Mouse (Mus musculus) forelimb bud, embryonic 11.5 days (tissue): ENCODE measurements around the gene Ubald2.
"Not testable (repeated sequence)": the region's sequence is repeated elsewhere in the genome, so short reads cannot be mapped to it uniquely, and the experiment has no call there.

Experiments used
- DNase-seq: peaks from one replicate; pipeline ENCODE4 v3.0.0-alpha.2; 2012; ENCODE audit warnings: low read depth, low spot score

Gene Ubald2

DNA sequence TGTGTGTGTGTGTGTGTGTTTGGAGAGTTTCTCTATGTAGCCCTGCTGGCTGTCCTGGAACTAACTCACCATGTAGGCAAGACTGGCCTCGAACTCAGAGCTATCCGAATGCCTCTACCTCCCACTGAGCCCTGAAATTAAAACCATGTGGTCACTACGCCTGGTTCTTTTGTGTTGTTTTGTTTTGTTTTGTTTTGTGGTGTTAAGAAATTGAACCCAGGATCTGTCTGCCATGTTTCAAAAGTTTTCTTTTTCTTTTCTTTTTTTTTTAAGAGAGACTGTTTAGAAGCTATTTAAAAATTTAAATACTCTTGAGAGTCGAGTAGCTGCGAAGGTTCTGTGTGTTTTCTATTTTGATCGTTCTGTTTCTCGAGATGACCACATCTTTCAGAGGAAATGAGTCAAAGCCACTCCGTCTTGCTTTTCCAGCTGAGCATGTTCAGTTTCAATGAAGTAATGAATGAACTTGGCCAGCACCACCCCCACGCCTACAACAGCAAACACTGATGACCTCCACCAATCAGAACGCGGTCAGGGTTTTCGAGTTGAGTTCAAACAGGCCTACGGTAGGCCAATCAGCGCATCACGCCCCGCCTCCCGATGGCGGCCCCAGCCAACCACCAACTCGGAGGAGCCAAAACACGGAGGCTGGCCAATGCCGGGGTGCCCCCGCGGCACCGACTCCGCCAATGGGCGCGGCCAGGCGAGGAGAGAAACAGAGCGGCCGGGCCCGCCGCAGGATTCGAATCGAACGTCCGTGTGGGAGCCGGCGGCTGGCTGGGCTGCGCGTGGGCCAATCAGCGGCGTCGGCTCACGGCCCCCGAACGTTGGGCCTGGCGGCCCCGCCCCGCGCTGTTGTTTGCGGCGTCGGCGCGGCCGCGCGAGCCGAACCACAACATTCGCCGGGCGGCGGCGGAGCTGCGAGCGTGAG lies at the start of gene Ubald2:
Gene Ubald2, plus strand, starts transcription at position 739 of the 931 bp plus-strand sequence.
- DNase-seq: peak; percentile 99

DNA sequence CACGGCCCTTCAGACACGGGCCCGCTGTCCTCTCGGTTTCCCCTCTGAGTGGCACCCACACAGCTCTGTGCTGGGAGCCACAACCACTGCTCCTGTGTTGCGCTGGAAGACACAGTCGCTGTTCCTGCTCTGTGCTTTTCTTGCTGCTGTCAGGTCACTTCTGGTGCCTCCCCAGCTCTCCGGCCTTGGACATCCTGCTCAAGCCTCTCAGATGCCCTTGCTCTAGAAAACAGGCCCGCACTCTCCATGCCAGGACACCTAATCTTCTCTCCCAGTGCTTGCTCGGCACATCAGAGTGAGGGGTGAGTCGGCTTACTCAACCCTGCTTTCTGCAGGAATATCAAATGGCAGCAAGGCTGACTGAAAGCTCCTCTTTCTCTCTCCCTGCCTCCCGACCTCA lies 49.7 kb upstream of the Ubald2 start:
- no peak for DNase-seq

DNA sequence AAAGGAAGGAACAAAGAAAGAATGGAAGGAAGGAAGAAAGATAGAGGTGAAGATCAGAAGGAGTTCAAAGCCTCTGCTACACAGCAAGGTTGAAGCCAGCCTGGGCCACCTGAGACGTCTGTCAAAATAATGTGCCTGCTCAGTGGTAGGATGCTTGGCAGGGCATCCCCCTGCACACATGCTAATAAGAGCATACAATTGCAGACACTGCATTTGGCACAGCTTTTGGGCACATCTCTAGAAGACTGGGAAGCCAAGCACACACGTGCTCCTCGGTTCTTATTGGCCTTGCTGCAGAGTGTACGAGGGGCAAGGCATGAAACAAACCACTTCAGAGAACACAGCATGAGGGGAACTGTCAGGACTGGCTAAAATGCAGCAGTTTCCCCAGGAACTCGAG lies 47.9 kb upstream of the Ubald2 start:
- DNase-seq: no peak

DNA sequence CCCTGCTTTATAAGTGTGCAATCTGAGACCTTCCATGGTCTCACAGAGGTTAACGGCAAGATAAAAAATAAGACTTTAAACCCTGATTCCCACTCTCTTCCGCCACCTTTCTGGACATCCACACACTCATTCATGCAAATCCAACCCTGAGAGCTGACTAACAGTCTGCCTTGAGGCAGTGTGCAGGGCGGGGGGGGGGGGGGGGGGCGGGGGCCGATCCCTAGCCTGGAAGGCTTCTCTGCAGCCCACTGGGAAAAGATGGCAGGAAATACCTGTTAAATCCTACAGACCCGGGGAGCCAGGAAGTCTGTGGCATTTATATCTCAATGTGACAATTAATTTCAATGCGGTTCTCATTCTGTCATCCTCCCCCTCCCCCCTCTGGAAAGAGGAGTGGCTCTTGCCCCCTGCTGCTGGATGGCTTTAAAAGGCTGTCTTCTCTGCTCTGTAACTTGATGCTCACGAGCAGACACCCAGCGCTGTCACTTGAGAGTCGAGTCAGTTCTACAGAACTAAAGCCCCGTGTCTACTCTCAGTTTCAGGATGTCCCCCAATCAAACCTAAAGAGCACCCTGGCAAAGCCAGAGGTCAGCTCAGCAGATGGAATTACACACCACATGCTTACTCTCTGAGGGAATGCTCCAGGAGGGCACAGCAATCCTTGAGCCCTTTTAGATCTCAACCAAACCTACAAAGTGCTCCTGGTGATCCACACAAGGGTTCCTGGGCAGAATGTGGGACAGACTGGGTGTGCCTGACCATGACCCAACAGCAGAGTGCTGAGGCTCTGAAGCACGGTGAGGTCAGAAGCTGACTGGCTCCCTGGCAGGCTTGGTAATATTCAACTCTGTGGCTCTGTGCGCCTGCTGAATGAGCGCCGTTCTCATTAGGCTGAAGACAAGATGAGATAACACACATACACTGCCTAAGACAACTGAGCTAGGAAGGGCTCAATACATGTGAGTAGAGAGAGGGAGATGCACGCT lies 46.5 kb upstream of the Ubald2 start:
- peak; percentile 25 for DNase-seq

DNA sequence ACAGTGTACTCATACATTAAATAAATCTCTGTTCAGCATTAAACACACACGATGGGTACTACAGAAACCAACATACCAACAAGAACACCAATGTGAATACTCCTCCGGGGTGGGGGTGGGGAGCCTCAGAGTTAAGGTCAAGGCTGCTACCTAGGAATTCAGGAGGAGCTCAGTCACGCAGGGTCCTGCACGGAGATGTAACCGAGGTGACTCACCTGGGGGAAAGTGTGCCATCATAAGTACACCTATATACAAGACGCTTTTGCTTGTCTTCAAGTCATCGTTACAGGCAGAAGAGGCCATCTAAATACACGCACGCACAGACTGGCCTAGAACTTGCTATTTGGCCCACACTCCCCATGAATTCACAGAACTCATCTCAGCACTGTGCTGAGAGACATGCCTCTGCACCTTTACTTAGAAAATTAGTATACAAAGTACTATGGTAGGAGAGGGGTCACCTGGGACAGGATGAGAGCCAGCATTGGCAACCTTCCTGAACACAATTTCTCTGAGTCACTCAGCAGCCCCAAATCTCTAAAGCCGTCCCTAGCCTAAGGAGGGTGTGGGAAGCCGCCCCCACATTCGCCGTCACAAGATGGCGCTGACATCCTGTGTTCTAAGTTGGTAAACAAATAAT lies 44.9 kb upstream of the Ubald2 start:
- no peak for DNase-seq

DNA sequence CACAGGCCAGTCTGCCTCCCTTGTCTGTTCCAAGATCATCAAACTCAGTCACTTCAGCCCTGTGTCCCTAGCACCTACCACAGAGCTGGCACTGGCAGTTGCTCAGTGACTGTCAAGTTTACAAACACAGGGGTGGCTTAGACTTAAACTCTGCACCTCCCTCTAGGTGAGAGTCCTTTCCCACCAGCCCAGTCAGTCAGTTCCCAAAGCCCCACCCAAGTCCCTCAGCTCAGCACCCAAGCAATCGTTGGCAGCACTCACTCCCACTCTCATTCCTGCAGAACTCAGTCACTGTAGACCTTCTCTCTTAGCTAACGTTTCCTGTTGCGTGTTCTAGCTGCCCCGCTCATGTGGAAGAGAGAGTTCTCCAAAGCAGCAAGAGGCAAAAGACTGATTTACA lies 39.1 kb upstream of the Ubald2 start:
- DNase-seq: no peak

DNA sequence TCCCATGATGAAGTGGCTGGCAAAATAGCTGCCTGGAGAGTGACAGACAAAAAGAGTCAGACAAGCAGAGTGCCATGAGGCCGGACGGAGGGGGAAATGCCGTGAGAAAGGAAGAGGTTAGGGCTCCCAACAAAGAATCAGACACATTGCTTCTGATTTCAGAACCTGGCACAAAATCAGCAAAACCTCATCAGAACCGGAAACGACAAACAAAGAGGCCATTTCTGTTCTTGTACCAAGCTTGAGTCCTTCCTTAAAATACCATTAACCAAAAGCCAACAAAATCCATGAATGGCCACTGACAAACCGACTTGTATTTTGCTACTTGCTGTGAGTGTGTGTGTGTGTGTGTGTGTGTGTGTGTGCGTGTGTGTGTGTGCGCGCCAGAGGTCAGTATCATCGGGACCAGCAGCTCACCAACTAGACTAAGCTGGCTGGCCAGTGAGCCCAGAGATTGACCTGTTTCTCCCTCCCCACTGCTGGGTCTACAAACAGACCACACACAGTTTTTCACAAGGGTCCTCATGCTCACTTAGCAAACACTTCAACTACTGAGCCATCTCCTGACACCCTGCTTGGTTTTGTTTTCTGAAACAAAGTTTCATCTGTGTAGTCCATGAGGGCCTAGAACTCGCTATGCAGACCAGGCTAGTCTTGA lies 37.5 kb upstream of the Ubald2 start:
- no peak for DNase-seq

DNA sequence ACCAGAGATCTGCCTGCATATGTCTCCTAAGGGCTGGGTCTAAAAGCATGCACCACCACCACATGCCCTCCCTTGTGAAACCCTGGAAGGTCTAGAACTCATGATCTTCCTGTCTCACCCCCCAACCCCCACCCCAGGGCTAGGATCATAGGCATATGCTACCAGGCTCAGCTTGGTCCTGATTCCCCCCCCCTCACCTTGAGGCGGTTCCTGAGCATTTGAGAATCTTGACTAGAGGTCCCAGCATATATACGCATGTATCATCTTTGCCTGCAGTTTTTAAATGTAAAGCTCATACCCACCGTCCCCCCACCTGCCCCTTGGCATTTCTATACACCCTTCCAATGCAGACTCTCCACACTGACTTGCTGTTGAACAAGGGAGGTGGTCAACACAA lies 37.0 kb upstream of the Ubald2 start:
- no peak for DNase-seq

DNA sequence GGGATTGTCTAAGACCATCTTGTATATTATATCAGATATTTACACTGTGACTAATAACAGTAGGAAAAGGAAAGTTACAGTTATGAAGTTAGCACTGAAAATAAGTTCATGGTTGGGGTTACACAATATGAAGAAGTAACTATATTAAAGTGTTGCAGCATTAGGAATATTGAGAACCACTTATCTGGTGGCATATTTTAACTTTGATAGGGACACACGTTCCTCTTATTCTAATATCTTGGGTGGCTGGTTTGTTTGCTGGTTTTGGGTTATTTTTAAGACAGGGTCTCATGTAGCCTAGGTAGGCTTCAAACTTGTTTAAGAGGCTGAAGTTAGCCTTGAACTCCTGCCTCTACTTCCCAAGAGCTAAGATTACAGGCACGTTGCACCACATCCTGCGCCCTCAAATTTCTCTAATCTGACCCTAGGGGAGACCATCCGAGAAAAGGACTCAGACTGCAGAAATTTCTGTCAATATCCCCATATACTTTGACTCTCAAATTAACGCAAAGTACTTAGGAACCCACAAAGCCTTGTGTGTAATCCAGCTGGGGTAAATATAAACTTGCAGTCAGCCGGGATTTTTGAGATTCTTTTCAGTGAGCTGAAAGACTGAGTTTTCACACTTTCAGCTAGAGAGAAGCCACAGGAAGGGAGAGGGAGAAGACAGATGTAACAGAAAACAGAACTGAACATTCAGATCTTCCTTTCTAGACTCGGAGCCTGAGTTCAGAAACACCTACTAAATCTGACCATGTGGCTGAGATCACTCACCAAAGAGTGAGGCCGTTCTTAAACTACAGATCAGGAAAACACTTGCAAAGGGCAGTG lies 36.2 kb upstream of the Ubald2 start:
- DNase-seq: no peak

DNA sequence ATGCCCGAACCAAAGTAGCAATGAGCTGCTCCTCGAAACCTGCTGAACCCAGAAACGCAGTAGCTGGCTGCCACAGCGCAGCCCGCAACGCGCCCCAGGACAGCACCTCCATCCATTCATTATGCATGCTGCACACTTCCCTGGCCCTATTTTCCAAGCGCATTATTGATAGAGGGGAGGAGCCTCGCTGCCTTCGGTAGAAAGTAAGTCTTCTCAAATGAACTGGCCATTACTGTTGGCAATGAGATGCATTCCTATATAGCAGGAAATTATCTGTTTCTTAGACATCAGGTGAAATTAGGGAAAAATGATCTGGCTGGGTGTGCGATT lies 35.6 kb upstream of the Ubald2 start:
- DNase-seq: no peak

DNA sequence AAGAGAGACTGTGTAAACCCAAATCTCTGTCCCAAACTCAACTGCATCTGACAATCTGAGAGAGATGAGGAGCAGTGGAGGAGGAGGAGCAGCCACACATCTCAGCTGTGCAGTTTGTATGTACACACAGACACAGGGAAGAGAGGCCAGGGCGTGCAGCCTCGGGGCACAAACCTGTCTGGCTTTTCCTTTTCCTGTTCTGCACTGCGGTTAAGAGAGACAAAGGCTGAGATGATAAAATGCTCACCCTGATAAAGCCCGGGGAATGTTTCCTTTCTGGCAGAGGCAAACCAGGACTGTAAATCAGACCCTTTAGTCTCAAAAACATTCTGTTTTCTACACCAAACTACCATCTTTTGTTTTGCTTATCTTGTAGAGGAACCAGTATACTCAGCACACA lies 33.3 kb upstream of the Ubald2 start:
- no peak for DNase-seq

DNA sequence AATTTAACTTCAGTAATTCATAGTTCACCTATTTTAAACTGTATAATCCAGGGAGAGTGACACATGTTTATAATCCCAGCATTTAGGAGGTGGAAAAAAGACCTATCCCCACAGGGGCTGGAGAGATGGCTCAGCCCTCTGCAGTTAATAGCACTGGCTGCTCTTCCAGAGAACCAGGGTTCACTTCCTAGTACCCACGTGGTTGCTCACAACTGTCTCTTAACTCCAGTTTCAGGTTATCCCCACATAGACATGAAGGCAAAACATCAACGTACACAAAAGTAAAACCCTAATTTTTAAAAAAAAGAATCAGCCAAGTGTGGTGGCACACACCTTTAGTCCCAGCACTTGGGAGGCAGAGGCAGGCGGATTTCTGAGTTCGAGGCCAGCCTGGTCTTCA lies 28.3 kb upstream of the Ubald2 start:
- DNase-seq: no peak

DNA sequence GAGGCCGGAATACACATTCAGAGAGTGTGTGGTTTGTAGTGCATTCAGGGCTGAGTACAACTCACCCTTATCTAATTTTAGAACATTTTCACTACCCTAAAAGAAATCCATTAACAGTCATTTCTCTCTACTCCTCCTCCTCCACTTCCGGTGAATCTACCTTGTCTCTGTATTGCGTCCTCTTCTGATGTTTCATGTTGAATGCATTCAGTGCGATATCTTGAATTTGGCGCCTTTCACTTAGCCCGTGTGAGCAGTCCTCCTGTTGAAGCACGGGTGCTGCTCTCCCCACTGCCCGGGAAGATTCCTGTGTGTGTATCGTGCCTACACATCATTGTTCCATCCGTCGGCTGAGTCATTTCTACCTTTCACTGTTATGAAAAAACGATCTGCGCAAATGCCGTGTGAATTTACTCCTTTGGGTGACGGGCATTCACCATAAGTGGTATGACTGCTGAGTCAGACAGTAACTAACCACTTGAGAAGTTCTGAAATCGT lies 27.6 kb upstream of the Ubald2 start:
- no peak for DNase-seq

DNA sequence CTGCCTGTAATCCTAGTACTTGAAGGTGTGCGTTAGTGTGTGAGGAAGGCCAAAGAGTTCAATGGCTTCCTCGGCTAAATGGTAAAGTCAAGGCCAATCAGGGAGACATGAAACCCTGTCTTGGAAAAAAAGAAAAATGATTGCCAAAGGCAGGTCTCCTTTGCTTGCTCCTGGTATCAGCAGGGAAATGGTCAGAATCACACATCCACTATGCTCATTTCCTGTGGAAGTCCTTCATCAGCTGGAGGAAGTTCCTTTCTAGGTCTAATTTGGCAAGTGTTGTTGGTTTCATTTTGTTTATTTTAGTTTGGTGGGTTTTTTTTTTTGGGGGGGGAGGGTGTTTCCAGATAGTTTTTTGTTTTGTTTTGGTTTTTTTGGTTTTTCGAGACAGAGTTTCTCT lies 24.9 kb upstream of the Ubald2 start:
- DNase-seq: no peak

DNA sequence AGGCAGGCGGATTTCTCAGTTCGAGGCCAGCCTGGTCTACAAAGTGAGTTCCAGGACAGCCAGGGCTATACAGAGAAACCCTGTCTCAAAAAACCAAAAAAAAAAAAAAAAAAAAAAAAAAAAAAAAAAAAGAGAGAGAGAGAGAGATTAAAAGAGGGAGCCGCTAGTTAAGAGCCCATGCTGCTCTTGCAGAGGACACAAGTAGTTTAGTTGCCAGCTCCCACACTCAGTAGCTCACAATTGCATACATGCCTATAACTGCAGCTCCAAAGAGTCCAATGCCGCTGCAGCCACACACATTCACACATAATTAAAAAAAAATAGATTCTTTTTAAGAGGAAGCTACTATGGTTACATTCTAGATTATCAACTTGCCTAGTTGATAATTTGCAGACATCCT lies 23.5 kb upstream of the Ubald2 start:
- not testable (repeated sequence) for DNase-seq

DNA sequence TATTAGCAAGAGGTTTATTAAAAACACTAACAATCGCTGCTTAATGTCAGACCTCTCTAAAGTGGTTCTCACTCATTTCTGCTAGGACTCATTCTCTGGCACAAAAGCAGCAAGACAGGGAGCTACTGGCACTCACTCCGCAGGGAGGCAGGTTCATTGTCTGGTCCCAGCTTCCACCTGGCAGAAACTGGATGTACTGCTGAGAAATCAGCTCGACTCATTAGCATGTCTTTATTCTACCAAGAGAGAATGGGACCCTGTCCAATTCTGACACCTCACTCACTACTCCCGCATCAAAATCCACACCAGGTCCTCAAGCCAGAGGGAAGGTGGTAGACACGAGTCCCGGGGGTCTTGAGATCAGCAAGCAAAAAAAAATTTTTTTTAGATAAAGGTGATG lies 22.3 kb upstream of the Ubald2 start:
- DNase-seq: no peak

DNA sequence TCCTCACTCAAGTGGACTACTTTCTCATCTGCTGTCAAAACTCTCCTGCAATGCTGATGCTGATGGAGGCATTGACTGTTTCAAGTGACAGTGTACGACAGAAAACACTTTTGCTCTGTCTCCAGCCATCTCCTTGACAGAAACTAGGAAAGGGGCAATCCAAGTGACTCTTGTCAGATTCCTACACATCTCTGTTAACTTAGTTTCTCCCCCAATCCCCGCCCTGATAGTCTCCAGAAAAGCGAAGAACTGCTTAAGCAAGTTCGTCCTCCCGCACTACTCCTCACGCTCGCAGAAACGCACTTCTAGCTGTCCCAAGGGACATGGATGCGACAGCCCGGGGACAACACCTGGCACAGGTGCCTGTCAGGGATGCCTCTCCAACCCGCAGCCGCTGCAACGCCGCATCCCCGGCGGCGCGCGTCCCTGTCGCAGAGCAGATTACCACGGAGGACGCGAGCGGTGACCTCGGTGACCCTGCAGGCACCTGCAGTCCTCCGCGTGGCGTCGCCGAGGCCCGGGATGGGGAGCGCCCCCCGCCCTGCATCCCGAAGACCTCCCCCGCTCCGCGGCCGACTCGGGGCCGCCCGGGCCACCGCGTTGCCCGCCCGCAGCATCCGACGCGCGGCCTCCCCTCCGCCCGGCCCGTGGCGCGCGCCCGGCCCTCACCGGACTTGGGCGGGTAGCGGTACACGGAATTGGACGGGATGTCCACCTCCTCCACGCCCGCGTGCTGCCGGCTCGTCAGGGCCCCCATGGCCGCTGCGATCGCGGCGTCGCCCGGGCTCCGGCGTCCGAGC lies 21.7 kb upstream of the Ubald2 start:
- no peak for DNase-seq

DNA sequence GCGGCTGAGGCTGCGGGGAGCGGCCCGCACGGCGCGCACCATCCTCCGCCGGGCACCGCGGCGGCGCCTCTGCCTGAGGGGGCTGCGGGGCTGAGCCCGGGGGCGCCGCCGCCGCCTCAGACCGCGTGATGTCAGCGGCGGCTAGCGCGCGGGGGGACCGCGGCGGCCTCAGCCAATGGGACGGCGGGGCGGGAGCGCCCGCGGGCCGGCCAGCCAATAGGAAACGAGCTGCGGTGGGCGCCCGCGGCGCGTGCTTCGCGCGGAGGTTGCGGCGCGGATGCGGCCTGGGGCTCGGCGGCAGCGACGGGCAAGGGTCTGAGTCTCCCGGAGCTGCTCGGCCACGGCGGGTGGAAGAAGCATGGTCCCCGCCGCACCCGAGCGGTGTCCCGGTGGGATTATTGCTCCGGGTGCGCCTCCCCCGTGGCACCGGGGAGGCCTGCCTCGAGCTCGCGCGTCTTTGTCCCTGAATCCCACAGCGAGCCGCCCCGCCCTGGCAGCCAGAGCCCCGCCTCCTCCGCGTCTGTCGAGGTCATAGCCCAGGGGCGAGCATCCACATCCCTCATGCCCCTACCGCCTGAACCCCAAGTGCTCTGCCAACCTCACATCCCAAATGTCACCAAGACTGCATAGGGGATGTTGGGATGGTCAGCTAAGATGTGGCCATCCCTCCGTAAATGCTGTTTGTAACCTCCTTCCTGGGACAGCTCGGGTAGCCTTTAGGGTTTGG lies 20.8 kb upstream of the Ubald2 start, which contains the start of gene Rnf157:
Gene Rnf157, minus strand, starts transcription at position 129 of the 727 bp plus-strand sequence.
- DNase-seq: peak; percentile 79

DNA sequence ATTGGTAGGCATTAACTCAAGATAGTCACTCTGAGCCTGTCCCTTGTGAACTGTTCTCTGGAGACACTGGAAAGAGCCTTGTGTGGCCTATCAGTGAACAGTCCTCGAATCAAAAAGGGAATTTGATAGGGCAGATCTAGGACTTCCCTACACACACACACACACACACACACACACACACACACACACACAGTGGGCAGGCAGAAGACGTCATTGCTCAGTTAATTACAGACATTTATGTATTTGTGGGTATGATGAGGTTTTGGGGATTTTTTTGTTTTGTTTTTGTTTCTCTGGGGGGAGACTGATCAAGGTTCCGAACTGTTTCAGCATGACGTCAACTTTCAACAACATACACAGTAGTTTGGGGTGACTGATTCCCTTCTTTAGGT lies 20.3 kb upstream of the Ubald2 start:
- no peak for DNase-seq
